Mouse (Mus musculus): ENCODE results near the gene Sgcd. TPM values are rescaled to one million over a fixed set of nuclear protein-coding genes. Genes with fewer than 3 reads are reported as not detected.

The Sgcd gene
- polyA plus RNA-seq, 1 experiment from 2014 or later = 2.0 TPM

- no peak for DNase-seq (ENCODE audit: low spot score)
- WGBS = 56% methylated on average over 4 of the region's 4 CpGs
Observed at GRCm38 (mm10) chr11:47833283-47833682, 155.5 kb downstream of the Sgcd start.

GRCm38 (mm10) chr11:47810307-47810706 lies 178.5 kb downstream of the Sgcd start:
- ATAC-seq (ENCODE audit: low FRiP score, low TSS enrichment) = no peak
- TF ChIP-seq EP300 (optimal IDR thresholded peaks at IDR 0.05) (no peak), CTCF (IDR thresholded peaks at IDR 0.05; ENCODE audit: low read depth) (no peak)

More at GRCm38 (mm10) chr11:47833283-47833682, 155.5 kb downstream of the Sgcd start:
- H3K4me1 ChIP-seq (replicated peaks; ENCODE audit: control insufficient read depth, insufficient read depth) = no peaks in the 10 kb centered on the region
- H3K27ac ChIP-seq (replicated peaks) = no peak overlapping the region
- H3K27me3 ChIP-seq (ENCODE audit: control insufficient read depth, insufficient read depth, low read length) = no peaks in the 10 kb centered on the region
- TF ChIP-seq CTCF (IDR thresholded peaks at IDR 0.05; ENCODE audit: low read depth) = no peak
- TF ChIP-seq EP300 (optimal IDR thresholded peaks at IDR 0.05) = no peak
- no peaks in the 10 kb centered on the region for H3K9me3 ChIP-seq (ENCODE audit: control insufficient read depth, low read length)
- H3K4me3 ChIP-seq (ENCODE audit: low read depth, low read length) = no peak overlapping the region
- H3K9ac ChIP-seq (ENCODE audit: low read length) = no peak overlapping the region
- no peak overlapping the region for H3K4me2 ChIP-seq (replicated peaks; ENCODE audit: low read depth)
- ATAC-seq (ENCODE audit: low FRiP score, low TSS enrichment) = no peak
- no peaks in the 10 kb centered on the region for H3K36me3 ChIP-seq (ENCODE audit: control insufficient read depth, insufficient read depth, low read length)

GRCm38 (mm10) chr11:47804101-47804715 lies 184.6 kb downstream of the Sgcd start:
- DNase-seq (ENCODE audit: low spot score) (no peak), ATAC-seq (ENCODE audit: low FRiP score, low TSS enrichment) (no peak)
- no peaks in the 10 kb centered on the region for H3K36me3 ChIP-seq (ENCODE audit: control insufficient read depth, insufficient read depth, low read length)
- H3K27ac ChIP-seq (replicated peaks) = no peak overlapping the region
- H3K4me2 ChIP-seq (replicated peaks; ENCODE audit: low read depth) = no peak overlapping the region
- TF ChIP-seq CTCF (IDR thresholded peaks at IDR 0.05; ENCODE audit: low read depth) (no peak), EP300 (optimal IDR thresholded peaks at IDR 0.05) (no peak)
- no peaks in the 10 kb centered on the region for H3K4me1 ChIP-seq (replicated peaks; ENCODE audit: control insufficient read depth, insufficient read depth)
- 81% methylated on average over 6 of the region's 6 CpGs for WGBS
- no peaks in the 10 kb centered on the region for H3K9me3 ChIP-seq (ENCODE audit: control insufficient read depth, low read length)
- no peak overlapping the region for H3K4me3 ChIP-seq (ENCODE audit: low read depth, low read length)
- H3K27me3 ChIP-seq (ENCODE audit: control insufficient read depth, insufficient read depth, low read length) = no peaks in the 10 kb centered on the region
- H3K9ac ChIP-seq (ENCODE audit: low read length) = no peak overlapping the region

More at GRCm38 (mm10) chr11:47810307-47810706, 178.5 kb downstream of the Sgcd start:
- Histone ChIP-seq H3K27ac (replicated peaks) (no peak overlapping the region), H3K9ac (ENCODE audit: low read length) (no peak overlapping the region), H3K4me3 (ENCODE audit: low read depth, low read length) (no peak overlapping the region), H3K4me1 (replicated peaks; ENCODE audit: control insufficient read depth, insufficient read depth) (no peaks in the 10 kb centered on the region), H3K9me3 (ENCODE audit: control insufficient read depth, low read length) (no peaks in the 10 kb centered on the region), H3K36me3 (ENCODE audit: control insufficient read depth, insufficient read depth, low read length) (no peaks in the 10 kb centered on the region), H3K4me2 (replicated peaks; ENCODE audit: low read depth) (no peak overlapping the region), H3K27me3 (ENCODE audit: control insufficient read depth, insufficient read depth, low read length) (no peaks in the 10 kb centered on the region)
- no peak for DNase-seq (ENCODE audit: low spot score)

- ATAC-seq (ENCODE audit: low FRiP score, low TSS enrichment) (no peak), DNase-seq (ENCODE audit: low spot score) (no peak)
- Histone ChIP-seq H3K4me2 (replicated peaks; ENCODE audit: low read depth) (no peak overlapping the region), H3K4me3 (ENCODE audit: low read depth, low read length) (no peak overlapping the region), H3K27ac (replicated peaks) (no peak overlapping the region), H3K4me1 (replicated peaks; ENCODE audit: control insufficient read depth, insufficient read depth) (no peaks in the 10 kb centered on the region), H3K9ac (ENCODE audit: low read length) (no peak overlapping the region), H3K27me3 (ENCODE audit: control insufficient read depth, insufficient read depth, low read length) (no peaks in the 10 kb centered on the region), H3K9me3 (ENCODE audit: control insufficient read depth, low read length) (no peaks in the 10 kb centered on the region), H3K36me3 (ENCODE audit: control insufficient read depth, insufficient read depth, low read length) (no peaks in the 10 kb centered on the region)
- TF ChIP-seq EP300 (optimal IDR thresholded peaks at IDR 0.05) (no peak), CTCF (IDR thresholded peaks at IDR 0.05; ENCODE audit: low read depth) (no peak)
- WGBS = 73% methylated on average over 4 of the region's 4 CpGs
Observed at GRCm38 (mm10) chr11:47777916-47778226, 210.9 kb downstream of the Sgcd start.

- WGBS = 80% methylated on average over 4 of the region's 4 CpGs
- no peaks in the 10 kb centered on the region for H3K27me3 ChIP-seq (ENCODE audit: control insufficient read depth, insufficient read depth, low read length)
- ATAC-seq (ENCODE audit: low FRiP score, low TSS enrichment) = no peak
Observed at GRCm38 (mm10) chr11:47777226-47777915, 211.4 kb downstream of the Sgcd start.

GRCm38 (mm10) chr11:47776019-47776418 lies 212.8 kb downstream of the Sgcd start:
- Histone ChIP-seq H3K4me1 (replicated peaks; ENCODE audit: control insufficient read depth, insufficient read depth) (no peaks in the 10 kb centered on the region), H3K4me2 (replicated peaks; ENCODE audit: low read depth) (no peak overlapping the region), H3K36me3 (ENCODE audit: control insufficient read depth, insufficient read depth, low read length) (no peaks in the 10 kb centered on the region), H3K9me3 (ENCODE audit: control insufficient read depth, low read length) (no peaks in the 10 kb centered on the region), H3K4me3 (ENCODE audit: low read depth, low read length) (no peak overlapping the region), H3K9ac (ENCODE audit: low read length) (no peak overlapping the region), H3K27me3 (ENCODE audit: control insufficient read depth, insufficient read depth, low read length) (no peaks in the 10 kb centered on the region), H3K27ac (replicated peaks) (no peak overlapping the region)
- TF ChIP-seq CTCF (IDR thresholded peaks at IDR 0.05; ENCODE audit: low read depth) = no peak
- no peak for TF ChIP-seq EP300 (optimal IDR thresholded peaks at IDR 0.05)
- no peak for DNase-seq (ENCODE audit: low spot score)
- no peak for ATAC-seq (ENCODE audit: low FRiP score, low TSS enrichment)
- 33% methylated on average over 1 of the region's 1 CpGs for WGBS

More at GRCm38 (mm10) chr11:47777226-47777915, 211.4 kb downstream of the Sgcd start:
- no peak overlapping the region for H3K9ac ChIP-seq (ENCODE audit: low read length)
- no peak overlapping the region for H3K4me2 ChIP-seq (replicated peaks; ENCODE audit: low read depth)
- H3K27ac ChIP-seq (replicated peaks) = no peak overlapping the region
- no peaks in the 10 kb centered on the region for H3K36me3 ChIP-seq (ENCODE audit: control insufficient read depth, insufficient read depth, low read length)
- no peak for DNase-seq (ENCODE audit: low spot score)
- no peak overlapping the region for H3K4me3 ChIP-seq (ENCODE audit: low read depth, low read length)
- TF ChIP-seq CTCF (IDR thresholded peaks at IDR 0.05; ENCODE audit: low read depth) (no peak), EP300 (optimal IDR thresholded peaks at IDR 0.05) (no peak)
- no peaks in the 10 kb centered on the region for H3K4me1 ChIP-seq (replicated peaks; ENCODE audit: control insufficient read depth, insufficient read depth)
- H3K9me3 ChIP-seq (ENCODE audit: control insufficient read depth, low read length) = no peaks in the 10 kb centered on the region
